Mouse (Mus musculus): ENCODE data around the gene Bmp3.

The Bmp3 gene

GRCm38 (mm10) chr5:98902339-98902738, 48.1 kb downstream of the Bmp3 start:
- DNase-seq (ENCODE audit: low read depth, low spot score), result peak; percentile 17

- DNase-seq (ENCODE audit: low read depth, low spot score), result no peak
Measured at GRCm38 (mm10) chr5:98918716-98919115, 64.5 kb downstream of the Bmp3 start.

DNA sequence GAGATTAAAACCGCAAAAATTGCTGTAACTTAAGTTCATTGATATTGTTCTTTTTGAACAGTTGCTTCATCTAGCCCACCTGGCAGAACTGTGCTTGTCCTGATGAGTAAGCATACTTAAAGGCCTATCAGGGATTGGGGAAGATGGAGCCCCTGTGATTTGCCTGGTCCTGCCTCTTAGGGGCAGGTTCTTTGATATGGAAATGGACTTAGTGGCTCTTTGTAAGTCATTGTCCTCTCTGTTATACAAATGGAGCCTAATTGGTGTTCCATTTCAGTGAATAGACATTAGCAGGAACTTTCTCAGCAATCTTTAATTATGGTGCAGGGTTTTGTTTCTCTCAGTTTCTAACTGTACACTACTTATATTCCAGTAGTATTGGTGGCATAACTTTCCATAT, 67.4 kb downstream of the Bmp3 start:
- no peak for DNase-seq (ENCODE audit: low read depth, low spot score)

DNA sequence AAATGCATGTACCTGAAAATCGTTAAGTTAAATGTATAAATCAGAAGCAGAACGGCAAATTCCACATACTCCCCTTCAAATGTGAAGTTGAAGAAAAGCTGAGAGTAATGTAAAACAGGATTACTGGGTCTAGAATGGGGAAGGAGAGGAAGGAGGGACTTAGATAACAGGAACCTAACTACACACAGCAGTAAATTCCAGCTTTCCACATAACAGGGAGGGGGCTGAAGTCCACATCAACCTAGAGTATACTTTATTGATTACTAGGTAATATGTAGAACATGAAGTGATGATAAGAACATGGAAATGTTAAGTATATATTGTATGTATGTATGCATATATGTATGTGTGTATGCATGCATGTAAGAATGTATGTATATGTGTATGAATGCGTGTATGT, 68.7 kb downstream of the Bmp3 start:
- no peak for DNase-seq (ENCODE audit: low read depth, low spot score)

Measured in embryo, embryonic 11.5 days (tissue).